Mouse (Mus musculus) lung, adult 2 months (tissue): Measurements from ENCODE around the gene Snx9.

Source experiments
- CTCF ChIP-seq: fragments of 200-500 bp; IDR thresholded peaks from 2 replicates; pipeline ENCODE4 v1.5.1; 2011; ENCODE audit warnings: mild to moderate bottlenecking, low read length, control low read depth; ENCODE audit not compliant: insufficient read depth
- POLR2A ChIP-seq: fragments of 200-500 bp; IDR thresholded peaks from 2 replicates; pipeline ENCODE4 v1.6.1; 2011; ENCODE audit warnings: low read depth, mild to moderate bottlenecking, control low read depth, low read length, borderline replicate concordance; ENCODE audit errors: extremely low read depth

GRCm38 (mm10) chr17:5858209-5858608, 17.1 kb downstream of the Snx9 start:
- TF ChIP-seq CTCF (no peak), POLR2A (no peak)
